Mouse (Mus musculus): ENCODE results near the gene Myadml2.
A peak's percentile ranks its signal among the peaks of the same experiment; 100 is the strongest.

The Myadml2 gene

GRCm38 (mm10) chr11:120660301-120661075 lies 12.5 kb upstream of the Myadml2 start:
- no peak for DNase-seq

- DNase-seq, result no peak
Observed at GRCm38 (mm10) chr11:120659509-120660300, 11.7 kb upstream of the Myadml2 start.

GRCm38 (mm10) chr11:120658876-120659410 lies 11.0 kb upstream of the Myadml2 start:
- peak; percentile 72 for DNase-seq

GRCm38 (mm10) chr11:120657301-120657700 lies 9.3 kb upstream of the Myadml2 start:
- no peak for DNase-seq

DNA sequence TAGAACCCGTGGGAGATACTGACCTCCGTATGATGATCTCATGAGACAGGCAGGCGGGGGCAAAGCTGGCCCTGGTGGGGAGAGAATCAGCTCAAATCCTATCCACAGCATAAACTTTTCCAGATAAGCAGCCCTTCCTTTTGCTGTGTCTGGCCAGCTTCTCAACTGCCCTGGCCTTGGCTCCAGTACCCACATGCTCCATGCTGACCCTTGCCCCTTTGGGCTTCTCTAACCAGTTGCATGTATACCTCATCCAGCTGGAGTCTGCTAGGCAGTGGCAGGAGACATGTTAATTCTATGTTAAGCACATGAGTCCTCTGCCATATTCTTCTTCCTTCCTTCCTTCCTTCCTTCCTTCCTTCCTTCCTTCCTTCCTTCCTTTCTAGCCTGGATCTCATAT lies 6.8 kb upstream of the Myadml2 start:
- DNase-seq, result no peak

DNA sequence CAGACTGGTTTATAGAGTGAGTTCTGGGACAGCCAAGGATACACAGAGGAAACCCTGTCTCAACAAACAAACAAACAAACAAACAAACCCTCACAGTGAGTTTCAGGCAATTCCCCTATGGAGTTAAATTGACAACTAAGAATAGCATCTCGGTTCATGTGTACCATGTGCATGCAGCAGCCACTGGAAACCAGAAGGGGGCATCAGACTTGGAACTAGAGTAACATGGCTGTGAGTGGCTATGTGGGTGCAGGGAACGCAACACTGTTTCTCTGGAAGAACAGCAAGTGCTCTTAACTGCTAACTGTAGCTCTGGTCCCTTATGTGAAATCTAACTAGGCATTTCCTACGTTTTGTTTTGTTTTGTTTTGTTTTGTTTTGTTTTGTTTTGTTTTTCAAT lies 3.9 kb upstream of the Myadml2 start:
- no peak for DNase-seq

DNA sequence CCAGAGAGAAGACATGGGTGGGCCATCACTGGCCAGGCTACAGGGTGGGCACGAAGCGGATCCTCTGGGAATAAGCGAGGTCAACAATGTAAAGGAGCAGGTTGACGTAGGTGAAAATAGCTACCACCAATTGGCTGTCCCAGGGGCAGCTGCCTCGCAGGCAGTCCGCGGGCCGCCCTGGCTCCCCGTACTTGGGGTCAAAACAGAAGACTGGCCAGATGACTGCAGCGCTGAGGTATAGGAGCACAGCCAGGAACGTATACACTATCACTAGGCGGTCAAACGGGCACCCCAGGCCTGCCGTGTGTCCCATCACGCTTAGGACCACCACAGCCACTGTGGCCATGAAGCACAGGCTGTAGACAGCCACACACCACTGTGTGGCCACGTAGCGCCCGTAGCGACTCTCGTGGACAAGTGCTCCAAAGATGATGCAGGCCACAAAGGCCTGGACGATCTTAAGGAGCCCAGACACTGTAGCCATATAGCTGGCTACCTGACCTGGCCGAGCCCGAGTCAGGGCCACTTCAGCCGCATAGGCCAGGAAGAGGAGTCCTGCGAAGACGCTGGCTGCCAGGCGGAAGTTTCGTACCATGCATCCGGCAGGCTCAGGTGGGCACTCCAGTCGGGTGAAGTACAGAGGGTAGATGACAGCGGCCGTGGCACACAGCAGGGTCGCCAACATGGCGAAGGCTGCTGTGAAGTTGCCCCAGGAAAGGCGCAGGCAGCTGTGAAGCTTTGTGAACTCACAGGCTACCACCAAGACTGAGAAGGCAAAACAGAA lies 719 bp downstream of the Myadml2 start:
- no peak for DNase-seq

DNA sequence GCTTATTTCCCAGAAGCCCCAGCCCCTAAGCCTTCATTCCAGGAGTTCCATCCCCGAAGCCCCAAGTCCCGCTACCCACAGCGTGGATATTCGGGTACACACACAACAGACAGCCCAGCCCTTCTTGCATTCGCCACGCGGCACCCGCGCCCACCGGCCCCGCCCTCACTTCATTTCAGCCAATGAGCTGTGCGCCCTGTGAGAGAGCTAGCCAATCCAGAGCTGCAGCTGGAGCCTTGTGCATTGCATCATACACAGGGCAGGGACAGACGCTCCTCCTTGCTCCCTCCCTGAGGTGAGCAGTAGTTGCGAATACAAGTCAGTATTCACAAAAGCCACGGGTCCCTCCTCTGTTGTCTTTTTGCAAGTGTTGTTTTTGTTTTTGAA lies 4.4 kb downstream of the Myadml2 start, which contains the start of gene Pycr1:
Pycr1 (minus strand) TSS at position 169 of the 387 bp plus-strand sequence.
- DNase-seq, result peak; percentile 93

- no peak for DNase-seq
Observed at GRCm38 (mm10) chr11:120642939-120643600, 4.9 kb downstream of the Myadml2 start.

DNA sequence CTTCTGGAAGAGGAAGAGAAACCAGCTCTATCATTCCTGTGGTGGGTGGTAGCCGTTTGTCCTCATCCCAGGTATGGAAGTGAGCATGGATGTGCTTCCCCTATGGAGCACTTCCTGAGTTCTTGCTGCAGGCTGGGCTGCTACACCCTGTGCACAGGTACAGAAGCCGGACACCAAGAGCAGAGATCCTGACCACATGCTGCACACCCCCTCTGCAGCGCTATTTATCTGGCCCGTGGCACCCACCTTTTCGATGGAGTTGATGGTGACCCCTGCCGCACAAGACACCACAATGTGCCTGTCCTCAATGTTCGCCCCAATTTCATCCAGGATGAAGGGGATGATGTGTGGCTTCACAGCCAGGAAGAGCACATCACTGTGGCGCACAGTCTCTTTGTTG lies 6.1 kb downstream of the Myadml2 start:
- no peak for DNase-seq

DNA sequence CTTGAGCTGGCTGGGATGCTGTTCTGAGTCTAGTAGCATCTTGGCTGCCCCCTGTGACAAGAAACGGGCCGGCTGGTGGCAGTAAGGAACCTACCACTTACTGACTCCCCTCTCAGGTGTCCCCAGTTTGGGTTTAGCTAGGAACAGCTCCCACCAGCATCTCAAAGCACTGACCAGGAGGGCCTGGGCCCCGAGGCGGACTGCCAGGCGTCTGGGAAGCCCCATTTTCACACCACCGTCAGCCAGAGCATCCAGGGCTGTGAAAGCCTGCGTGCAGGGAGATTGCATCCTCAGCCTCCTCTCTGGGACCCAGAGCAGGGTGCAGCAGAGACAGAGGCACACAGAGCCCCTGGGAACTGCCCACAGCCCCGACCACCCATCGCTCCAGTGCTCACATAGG lies 6.7 kb downstream of the Myadml2 start:
- DNase-seq, result no peak

DNA sequence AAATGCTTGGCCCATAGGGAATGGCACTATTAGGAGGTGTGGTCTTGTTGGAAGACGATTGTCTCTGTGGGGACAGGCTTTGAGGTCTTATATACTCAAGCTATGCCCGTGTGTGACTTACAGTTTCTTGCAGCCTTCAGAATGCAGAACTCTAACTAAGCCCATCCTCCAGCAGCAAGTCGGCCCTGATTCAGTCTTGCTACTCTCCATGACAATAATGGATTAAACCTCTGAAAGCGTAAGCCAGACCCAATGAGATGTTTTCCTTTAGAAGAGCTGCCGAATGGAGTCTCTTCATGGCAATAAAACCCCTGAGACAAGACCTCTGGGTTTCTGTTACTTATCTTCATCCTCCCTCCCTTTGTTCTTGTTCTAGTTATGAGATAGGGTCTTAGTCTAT lies 13.1 kb downstream of the Myadml2 start:
- DNase-seq, result no peak

DNA sequence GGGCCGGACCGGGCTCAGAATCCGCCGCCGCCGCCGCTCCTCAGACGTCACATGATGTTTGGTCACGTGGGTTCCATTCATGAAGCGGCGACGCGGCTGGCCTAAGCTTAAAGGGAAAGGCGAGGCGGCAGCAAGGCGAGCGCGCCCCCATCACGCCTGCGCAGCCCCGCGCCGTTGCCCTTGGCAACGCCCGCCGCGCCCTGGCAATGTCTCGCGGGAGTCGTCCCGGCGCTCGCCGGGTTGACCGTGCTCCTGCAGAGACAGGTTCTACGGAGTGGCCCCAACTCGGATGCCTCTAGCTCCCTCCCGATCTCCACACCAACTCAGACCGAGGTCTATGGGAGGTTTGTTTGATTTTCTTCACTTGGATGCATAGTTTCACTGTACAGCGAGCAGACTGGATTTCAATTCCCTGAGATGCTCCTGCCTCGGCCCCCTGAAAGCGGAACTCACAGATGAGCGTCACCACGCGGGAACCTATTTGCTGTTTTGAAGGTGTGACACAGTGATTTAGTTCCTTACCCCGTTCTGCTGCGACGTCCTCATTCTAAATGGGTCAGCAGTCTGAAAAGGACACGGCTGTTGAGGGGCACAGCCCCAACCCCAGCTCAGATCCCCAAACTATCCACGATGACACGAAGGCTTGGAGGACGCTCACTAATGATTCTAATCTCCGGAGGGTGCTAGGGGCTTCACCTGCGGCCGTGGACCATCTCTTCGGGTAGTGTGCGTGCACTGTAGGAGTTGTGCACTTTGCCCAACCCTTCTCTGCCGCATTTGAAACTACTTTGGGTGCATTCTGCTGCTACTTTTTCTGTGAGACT lies 14.2 kb downstream of the Myadml2 start, which contains the start of gene Mafg:
Mafg (minus strand) TSS at position 81 of the 824 bp plus-strand sequence.
- DNase-seq, result peak; percentile 93

DNA sequence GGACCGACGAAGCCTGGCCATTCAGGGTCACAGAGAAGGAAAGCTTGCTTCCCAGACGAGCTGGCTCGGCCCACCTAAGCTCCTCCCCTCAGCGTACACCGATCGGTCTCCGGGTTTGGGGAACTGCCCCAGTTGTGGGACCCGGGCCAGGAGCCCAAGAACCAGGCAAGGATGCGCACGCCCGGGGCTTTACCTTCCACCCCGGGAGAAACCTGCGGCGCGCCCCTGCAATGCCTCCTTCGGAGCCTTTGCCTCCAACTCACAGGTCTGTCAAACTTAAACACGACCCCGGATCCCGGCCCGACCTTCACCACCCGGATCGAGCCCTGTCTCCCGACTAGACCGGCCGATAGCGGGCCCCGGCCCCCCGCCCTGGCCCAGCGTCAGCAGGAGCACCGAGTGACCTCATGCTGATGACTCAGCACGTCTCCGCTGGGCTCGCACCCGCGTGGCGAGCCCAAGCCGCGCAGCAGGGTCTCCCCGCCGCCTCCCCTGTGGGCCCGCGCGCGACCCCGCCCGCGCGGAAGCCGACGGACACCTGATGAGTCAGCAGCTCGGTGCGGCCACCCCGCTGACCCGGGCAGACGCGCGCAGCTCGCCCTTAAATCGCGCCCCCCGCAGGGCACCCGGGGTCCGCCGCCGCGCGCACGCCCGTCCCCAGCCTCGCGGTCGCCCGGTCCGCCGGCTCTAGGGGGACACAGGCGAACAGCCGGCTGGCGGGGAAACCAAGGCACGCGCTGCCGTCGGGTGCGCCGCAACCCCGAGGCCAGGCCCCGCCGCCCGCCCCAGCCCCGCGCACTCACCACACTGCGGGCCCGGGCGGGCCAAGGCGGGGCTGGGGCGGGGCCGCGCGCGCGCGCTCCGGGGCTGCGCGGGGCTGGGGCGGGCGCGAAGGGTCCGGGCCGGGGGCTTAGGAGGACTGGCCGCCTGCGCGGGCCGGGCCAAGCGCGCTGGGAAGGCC lies 15.1 kb downstream of the Myadml2 start:
- DNase-seq, result peak; percentile 61

GRCm38 (mm10) chr11:120631726-120632448 lies 16.1 kb downstream of the Myadml2 start:
- DNase-seq, result no peak

- DNase-seq, result no peak
Observed at GRCm38 (mm10) chr11:120630881-120631725, 16.9 kb downstream of the Myadml2 start.

DNA sequence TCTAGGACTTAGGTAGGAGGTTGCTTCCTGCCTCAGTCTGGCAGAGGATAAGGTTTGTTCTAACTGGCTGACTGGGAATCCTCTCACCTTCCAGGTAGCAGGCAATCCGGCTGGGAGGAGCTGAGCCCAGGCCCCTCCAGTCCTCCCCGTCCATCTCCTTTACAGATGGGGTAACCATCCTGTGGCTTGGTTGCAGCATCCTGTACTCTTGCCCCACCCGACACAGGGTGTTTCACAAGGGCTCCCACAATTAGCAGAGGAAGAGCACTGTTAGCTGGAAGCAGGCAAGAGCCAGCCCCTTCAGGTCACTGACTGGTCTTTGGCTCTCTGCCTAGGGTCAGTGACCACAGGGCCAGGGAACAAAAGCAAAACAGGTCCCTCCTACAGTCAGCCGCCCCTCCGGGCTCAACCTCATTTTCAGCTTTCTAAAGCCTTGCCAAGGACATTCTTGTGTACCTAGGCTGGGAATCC lies 17.5 kb downstream of the Myadml2 start:
- no peak for DNase-seq

GRCm38 (mm10) chr11:120629911-120630310 lies 18.0 kb downstream of the Myadml2 start:
- DNase-seq, result no peak
